In genomic region chr4:140962950-140963349, GRCm38 (mm10) we compare ENCODE assay signal across 8 mouse cellular contexts. TPM values are rescaled to one million over a fixed set of nuclear protein-coding genes. Genes with fewer than 3 reads are reported as not detected.
DNase-seq lines count a peak whose midpoint lies in the region; ATAC-seq and TF ChIP-seq lines count a peak whose summit lies in the region.

No protein-coding gene starts in this region.

- no peak for TF ChIP-seq CTCF in left cerebral cortex, adult 2 months (IDR thresholded peaks at IDR 0.05)
- TF ChIP-seq CTCF in heart, postnatal 0 days (IDR thresholded peaks at IDR 0.05; ENCODE audit: low read depth): no peak
- no peak for TF ChIP-seq CTCF in midbrain, postnatal 0 days (IDR thresholded peaks at IDR 0.05)

- peak overlapping the region; percentile 94 for H3K4me2 ChIP-seq in heart, postnatal 0 days (ENCODE audit: low read depth, low read length)
- peak overlapping the region; percentile 86 for H3K4me2 ChIP-seq in midbrain, postnatal 0 days (ENCODE audit: low read depth, low read length, poor library complexity, severe bottlenecking)

- WGBS in heart, postnatal 0 days: 21% methylated on average over 5 of the region's 5 CpGs
- 48% methylated on average over 5 of the region's 5 CpGs for WGBS in midbrain, postnatal 0 days

- H3K4me1 ChIP-seq in heart, postnatal 0 days (ENCODE audit: control insufficient read depth, insufficient read depth): peaks cover 18% of the 10 kb centered on the region; the same call in 1 of the 2 replicates
- H3K4me1 ChIP-seq in midbrain, postnatal 0 days (ENCODE audit: insufficient read depth, low read length): peaks cover 14% of the 10 kb centered on the region; the same call in 1 of the 2 replicates

- H3K27me3 ChIP-seq in heart, postnatal 0 days (ENCODE audit: control insufficient read depth, insufficient read depth, low read length): no peaks in the 10 kb centered on the region
- H3K27me3 ChIP-seq in midbrain, postnatal 0 days (ENCODE audit: insufficient read depth, low read length): no peaks in the 10 kb centered on the region

- peak overlapping the region; percentile 90 for H3K4me3 ChIP-seq in left cerebral cortex, adult 2 months
- no peak overlapping the region for H3K4me3 ChIP-seq in heart, postnatal 0 days (ENCODE audit: low read depth, low read length)
- no peak overlapping the region for H3K4me3 ChIP-seq in midbrain, postnatal 0 days (ENCODE audit: low read depth, low read length)

- peak overlapping the region; percentile 67 for H3K27ac ChIP-seq in left cerebral cortex, adult 2 months
- H3K27ac ChIP-seq in heart, postnatal 0 days (ENCODE audit: low read depth): peak overlapping the region; percentile 94
- no peak overlapping the region for H3K27ac ChIP-seq in midbrain, postnatal 0 days (ENCODE audit: low read depth, low read length)

- no peak for DNase-seq in left cerebral cortex, adult 2 months (ENCODE audit: extremely low spot score in 1 of 2, low spot score in 2 of 2)
- DNase-seq in left cerebral cortex, adult 18-20 months (ENCODE audit: low spot score in 2 of 2): no peak
- peak; percentile 93 for DNase-seq in adrenal gland, adult 2 months
- peak; percentile 84 for DNase-seq in heart, postnatal 0 days (ENCODE audit: low spot score)
- peak; percentile 76 to 84 for DNase-seq in kidney, postnatal 4 days
- DNase-seq in midbrain, postnatal 0 days (ENCODE audit: low spot score): peak; percentile 42
- no peak for DNase-seq in thymus, postnatal 4 days

- intact Hi-C loops in left cerebral cortex, adult 2 months (cut with DNase I): loop anchor here (5.0 kb wide), 1 partner anchor 251 kb away; no protein-coding TSS in a partner anchor

- ATAC-seq in heart, postnatal 0 days (ENCODE audit: insufficient read depth, low read depth): 0 out of 2 replicates have a peak, but pooled peaks have one; percentile 12
- ATAC-seq in midbrain, postnatal 0 days (ENCODE audit: low FRiP score): no peak
- ATAC-seq in granulocyte monocyte progenitor cell, adult 5-6 weeks (replicated peaks; ENCODE audit: poor library complexity, severe bottlenecking): no peak

- H3K36me3 ChIP-seq in heart, postnatal 0 days (replicated peaks; ENCODE audit: control insufficient read depth, insufficient read depth, low read length): peaks cover 18% of the 10 kb centered on the region
- peaks cover 16% of the 10 kb centered on the region for H3K36me3 ChIP-seq in midbrain, postnatal 0 days (ENCODE audit: insufficient read depth, low read length)

- TF ChIP-seq EP300 in heart, postnatal 0 days (IDR thresholded peaks at IDR 0.05; ENCODE audit: low read depth): no peak

- no peaks in the 10 kb centered on the region for H3K9me3 ChIP-seq in heart, postnatal 0 days (replicated peaks; ENCODE audit: control insufficient read depth, low read length)
- no peaks in the 10 kb centered on the region for H3K9me3 ChIP-seq in midbrain, postnatal 0 days (ENCODE audit: low read length)

- no peak overlapping the region for H3K9ac ChIP-seq in heart, postnatal 0 days (replicated peaks; ENCODE audit: low read depth, low read length)
- H3K9ac ChIP-seq in midbrain, postnatal 0 days (replicated peaks; ENCODE audit: low read length, poor library complexity, severe bottlenecking): no peak overlapping the region

RNA-seq across cellular contexts. Expression of gene Sdhb, which starts 1.9 kb away (rescaled TPM):
- total RNA-seq in left cerebral cortex, adult 2 months (2021): 100 to 1,000 TPM; 170 to 178 TPM
- 100 to 1,000 TPM; 192 to 194 TPM for total RNA-seq in left cerebral cortex, adult 18-20 months (2021)
- 100 to 1,000 TPM; 462 to 500 TPM for total RNA-seq in adrenal gland, adult 2 months (2021)
- polyA plus RNA-seq in adrenal gland, adult 2 months (2012; rRNA removed): 334 and 363 TPM in 2 replicates
- 893 and 947 TPM in 2 replicates for total RNA-seq in heart, postnatal 0 days (2014; rRNA removed; ENCODE audit: low replicate concordance)
- 1,828 and 1,869 TPM in 2 replicates for polyA plus RNA-seq in heart, postnatal 0 days (2015; fragmentation: Nextera tagmentation; extraction: Ambion mirVana)
- 194 and 243 TPM in 2 replicates for total RNA-seq in midbrain, postnatal 0 days (2014; rRNA removed)
- polyA plus RNA-seq in midbrain, postnatal 0 days (2015; fragmentation: Nextera tagmentation; extraction: Ambion mirVana): 529 and 575 TPM in 2 replicates
- total RNA-seq in granulocyte monocyte progenitor cell, adult 5-6 weeks (2014; fragmentation: Nextera tagmentation): 143 and 167 TPM in 2 replicates
- 116 and 142 TPM in 2 replicates for total RNA-seq in granulocyte monocyte progenitor cell, adult 5-6 weeks (2017)

RNA-seq across cellular contexts. Expression of gene Atp13a2, which starts 23.7 kb away (rescaled TPM):
- 100 to 1,000 TPM; 150 to 155 TPM for total RNA-seq in left cerebral cortex, adult 2 months (2021)
- 100 to 1,000 TPM; 140 to 149 TPM for total RNA-seq in left cerebral cortex, adult 18-20 months (2021)
- total RNA-seq in adrenal gland, adult 2 months (2021): 10 to 100 TPM; 31.8 to 37.1 TPM
- polyA plus RNA-seq in adrenal gland, adult 2 months (2012; rRNA removed): 183 and 226 TPM in 2 replicates
- total RNA-seq in heart, postnatal 0 days (2014; rRNA removed; ENCODE audit: low replicate concordance): 45.8 and 47.7 TPM in 2 replicates
- 18.8 and 19.3 TPM in 2 replicates for polyA plus RNA-seq in heart, postnatal 0 days (2015; fragmentation: Nextera tagmentation; extraction: Ambion mirVana)
- total RNA-seq in midbrain, postnatal 0 days (2014; rRNA removed): 379 and 419 TPM in 2 replicates
- polyA plus RNA-seq in midbrain, postnatal 0 days (2015; fragmentation: Nextera tagmentation; extraction: Ambion mirVana): 182 and 201 TPM in 2 replicates
- 30.0 and 30.5 TPM in 2 replicates for total RNA-seq in granulocyte monocyte progenitor cell, adult 5-6 weeks (2014; fragmentation: Nextera tagmentation)
- total RNA-seq in granulocyte monocyte progenitor cell, adult 5-6 weeks (2017): 14.5 and 23.6 TPM in 2 replicates

RNA-seq across cellular contexts. Expression of gene Mfap2, which starts 47.3 kb away (rescaled TPM):
- 1 to 10 TPM; 4.8 to 4.9 TPM for total RNA-seq in left cerebral cortex, adult 2 months (2021)
- total RNA-seq in left cerebral cortex, adult 18-20 months (2021): 1 to 10 TPM; 3.8 to 4.4 TPM
- total RNA-seq in adrenal gland, adult 2 months (2021): 10 to 100 TPM in 1 of 2 experiments, 1 to 10 TPM in 1; 5.7 to 11.1 TPM
- polyA plus RNA-seq in adrenal gland, adult 2 months (2012; rRNA removed): 37.8 and 42.4 TPM in 2 replicates
- 45.0 and 47.8 TPM in 2 replicates for total RNA-seq in heart, postnatal 0 days (2014; rRNA removed; ENCODE audit: low replicate concordance)
- 114 and 129 TPM in 2 replicates for polyA plus RNA-seq in heart, postnatal 0 days (2015; fragmentation: Nextera tagmentation; extraction: Ambion mirVana)
- total RNA-seq in midbrain, postnatal 0 days (2014; rRNA removed): 19.5 and 32.4 TPM in 2 replicates
- 103 and 104 TPM in 2 replicates for polyA plus RNA-seq in midbrain, postnatal 0 days (2015; fragmentation: Nextera tagmentation; extraction: Ambion mirVana)
- not detected in 2 replicates for total RNA-seq in granulocyte monocyte progenitor cell, adult 5-6 weeks (2014; fragmentation: Nextera tagmentation)
- total RNA-seq in granulocyte monocyte progenitor cell, adult 5-6 weeks (2017): not detected in 2 replicates

RNA-seq across cellular contexts. Expression of gene Padi2, which starts 56.8 kb away (rescaled TPM):
- total RNA-seq in left cerebral cortex, adult 2 months (2021): 10 to 100 TPM; 10.2 to 11.6 TPM
- total RNA-seq in left cerebral cortex, adult 18-20 months (2021): 10 to 100 TPM; 13.5 to 14.6 TPM
- total RNA-seq in adrenal gland, adult 2 months (2021): 10 to 100 TPM in 1 of 2 experiments, 1 to 10 TPM in 1; 1.7 to 13.8 TPM
- polyA plus RNA-seq in adrenal gland, adult 2 months (2012; rRNA removed): 7.7 and 10.5 TPM in 2 replicates
- total RNA-seq in heart, postnatal 0 days (2014; rRNA removed; ENCODE audit: low replicate concordance): 0.31 TPM in 1 of 2 replicates, not detected in the other
- polyA plus RNA-seq in heart, postnatal 0 days (2015; fragmentation: Nextera tagmentation; extraction: Ambion mirVana): 0.18 and 0.44 TPM in 2 replicates
- 3.1 and 7.1 TPM in 2 replicates for total RNA-seq in midbrain, postnatal 0 days (2014; rRNA removed)
- 2.7 and 3.3 TPM in 2 replicates for polyA plus RNA-seq in midbrain, postnatal 0 days (2015; fragmentation: Nextera tagmentation; extraction: Ambion mirVana)
- 13.1 TPM in 2 replicates for total RNA-seq in granulocyte monocyte progenitor cell, adult 5-6 weeks (2014; fragmentation: Nextera tagmentation)
- total RNA-seq in granulocyte monocyte progenitor cell, adult 5-6 weeks (2017): 4.0 and 6.6 TPM in 2 replicates

Comparison
In these comparisons a context has a peak if more than half of its experiments do, and no peak if none do; other contexts are left out.
1. DNase-seq: peak in adrenal gland, adult 2 months (single experiment), heart, postnatal 0 days (single experiment), kidney, postnatal 4 days (2 of 2) and midbrain, postnatal 0 days (single experiment); none in left cerebral cortex, adult 2 months (0 of 2), left cerebral cortex, adult 18-20 months (0 of 2) and thymus, postnatal 4 days (single experiment).
2. RNA of gene Mfap2, which starts 47.3 kb away (total RNA-seq): 45.0 to 47.8 TPM in heart, postnatal 0 days, 19.5 to 32.4 TPM in midbrain, postnatal 0 days, 5.7 to 11.1 TPM in adrenal gland, adult 2 months, 4.8 to 4.9 TPM in left cerebral cortex, adult 2 months and 3.8 to 4.4 TPM in left cerebral cortex, adult 18-20 months; not detected in granulocyte monocyte progenitor cell, adult 5-6 weeks; every median in the first group is over 4 times any median in the second.